Mouse (Mus musculus) cerebellum, adult (tissue): Measurements from ENCODE around the gene Prickle2.

Experiments
- ATAC-seq: cut with Nextera tagmentation; 2 replicates; pipeline ENCODE4 v1.9.2; 2017; ENCODE audit warnings: mild to moderate bottlenecking, moderate library complexity, mixed read lengths; ENCODE audit not compliant: insufficient number of reproducible peaks, low FRiP score, low TSS enrichment

Gene Prickle2

DNA sequence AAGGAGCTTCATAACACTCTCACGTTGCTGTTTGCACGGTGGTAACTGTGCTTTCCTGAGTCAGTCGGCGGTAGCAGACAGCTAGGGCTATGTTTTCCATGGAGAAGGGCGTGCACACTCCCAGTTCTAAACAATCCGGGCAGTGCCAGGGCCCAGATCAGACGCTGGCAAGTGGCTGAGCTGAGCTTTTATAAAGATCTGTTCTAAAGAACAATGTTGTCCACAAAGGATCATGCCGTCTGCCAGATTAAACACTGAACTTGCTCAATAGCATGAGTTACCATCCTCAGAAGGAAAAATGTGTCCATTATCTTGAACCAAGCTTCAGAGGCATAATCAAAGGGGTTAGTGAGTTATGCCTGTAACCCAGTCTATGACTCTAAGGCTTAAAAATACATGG, 300.4 kb downstream of the Prickle2 start:
- no peak for ATAC-seq

DNA sequence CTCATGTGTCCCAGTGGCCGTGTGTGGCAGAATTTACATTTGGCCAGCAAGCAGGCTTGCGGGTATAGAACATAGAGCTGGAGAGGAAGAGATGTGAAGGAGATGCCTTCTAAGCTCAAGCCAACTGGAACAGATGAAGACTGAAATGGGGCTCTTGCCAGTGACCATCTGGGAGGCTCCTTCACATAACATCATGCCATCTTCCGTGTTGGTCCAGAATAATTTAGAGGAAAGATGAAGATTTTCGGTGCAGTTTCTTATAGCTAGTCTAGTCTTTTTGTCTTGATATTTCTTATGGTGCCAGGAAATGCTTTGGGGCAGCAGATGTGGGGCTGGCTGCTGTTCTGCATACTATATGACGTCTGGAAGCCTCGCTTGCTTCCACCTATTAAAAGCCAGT, 308.1 kb downstream of the Prickle2 start:
- ATAC-seq: no peak

DNA sequence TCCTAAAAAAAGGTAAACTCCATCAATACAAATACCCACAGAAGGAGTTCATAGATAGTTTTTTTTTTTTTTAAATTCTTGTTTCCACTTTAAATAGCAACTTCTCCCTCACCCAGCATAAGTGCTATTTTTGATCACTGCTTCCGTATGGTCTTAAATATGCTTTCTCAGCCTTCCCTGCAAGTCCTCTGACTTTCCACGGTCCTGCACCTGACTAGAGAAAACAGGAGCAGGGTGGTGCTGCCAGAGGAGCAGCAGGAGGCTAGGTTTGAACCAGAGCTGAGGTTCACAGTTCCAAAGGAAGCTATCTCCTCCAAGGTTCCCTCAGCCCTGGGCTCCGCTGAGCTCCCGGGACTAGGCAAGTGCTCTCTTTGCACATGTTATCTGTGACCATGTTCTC, 310.4 kb downstream of the Prickle2 start:
- ATAC-seq: no peak

DNA sequence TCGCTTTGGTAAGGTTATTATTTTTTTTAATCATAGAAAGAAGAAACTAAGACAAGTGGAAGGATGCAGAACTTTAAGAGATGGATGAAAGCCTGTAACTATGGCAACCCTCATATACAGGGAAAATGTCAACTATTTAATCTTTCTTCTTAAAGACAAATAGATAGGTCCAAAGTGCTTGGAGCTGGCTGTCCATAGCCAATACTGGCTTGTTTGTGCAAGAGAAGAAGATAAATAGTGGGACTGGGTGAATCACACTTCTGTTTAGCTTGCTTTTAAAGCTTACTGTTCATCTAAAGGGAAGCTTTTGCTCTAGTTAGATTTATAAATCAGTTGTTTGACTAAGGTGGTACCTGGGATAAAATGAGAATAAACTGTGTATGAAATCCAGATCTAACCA, 310.8 kb downstream of the Prickle2 start:
- no peak for ATAC-seq

DNA sequence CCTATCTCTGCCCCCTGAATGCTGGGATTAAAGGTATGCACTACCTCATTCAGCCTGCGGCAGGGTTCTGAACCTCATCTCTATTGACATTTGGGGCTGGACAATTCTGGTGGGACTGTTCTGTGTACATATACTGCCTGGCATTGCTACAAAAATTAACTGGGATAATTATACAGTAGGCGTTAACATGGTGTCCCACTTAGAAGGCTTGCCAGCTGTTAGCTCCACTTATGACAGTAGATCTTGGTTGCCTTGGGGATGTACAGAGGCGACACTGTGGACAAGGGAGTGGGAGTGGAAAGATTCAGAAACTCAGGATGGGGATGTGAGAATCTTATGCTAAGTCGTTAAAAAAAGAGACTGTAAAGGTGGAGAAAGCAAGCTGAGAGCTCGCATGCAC, 311.3 kb downstream of the Prickle2 start:
- no peak for ATAC-seq

DNA sequence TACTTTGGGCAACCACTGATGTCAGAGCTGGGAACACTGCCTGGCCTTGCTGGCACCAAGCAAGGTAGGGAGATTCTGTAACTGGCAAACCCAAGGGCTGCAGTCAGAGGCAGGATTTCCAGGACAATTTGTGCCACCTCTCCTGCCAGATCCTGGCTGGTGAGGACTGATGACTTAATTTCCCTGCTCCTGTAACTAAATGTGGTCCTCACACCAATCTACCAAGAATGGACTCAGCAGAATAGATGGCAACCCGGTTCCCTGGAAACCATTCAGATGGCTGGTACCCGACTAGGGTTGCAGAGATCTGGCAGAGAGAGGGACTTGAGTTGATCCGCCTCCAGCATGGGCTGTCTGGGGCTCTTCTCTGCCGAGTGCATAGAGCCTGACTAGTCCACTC, 315.6 kb downstream of the Prickle2 start:
- ATAC-seq: no peak; the same call in 1 of the 2 replicates

DNA sequence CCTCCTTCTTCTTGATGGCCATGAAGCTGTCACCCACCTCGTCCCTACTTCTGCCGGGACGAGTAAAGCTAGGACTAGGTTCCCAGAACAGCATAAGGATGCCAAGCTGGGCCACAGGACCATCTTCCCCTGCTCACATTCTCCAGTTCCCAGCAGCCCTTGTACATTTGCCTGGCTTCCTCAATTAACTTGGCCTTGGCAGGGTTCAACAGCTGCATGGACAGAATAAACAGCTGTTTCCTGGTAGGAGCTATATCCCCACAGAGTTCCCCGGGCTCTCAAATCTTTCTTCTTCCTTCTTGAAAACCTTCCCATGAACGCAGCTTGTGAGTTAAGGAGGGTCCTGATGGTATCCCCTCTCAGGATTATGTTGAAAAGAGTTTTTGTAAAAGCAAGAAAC, 317.3 kb downstream of the Prickle2 start:
- no peak for ATAC-seq

DNA sequence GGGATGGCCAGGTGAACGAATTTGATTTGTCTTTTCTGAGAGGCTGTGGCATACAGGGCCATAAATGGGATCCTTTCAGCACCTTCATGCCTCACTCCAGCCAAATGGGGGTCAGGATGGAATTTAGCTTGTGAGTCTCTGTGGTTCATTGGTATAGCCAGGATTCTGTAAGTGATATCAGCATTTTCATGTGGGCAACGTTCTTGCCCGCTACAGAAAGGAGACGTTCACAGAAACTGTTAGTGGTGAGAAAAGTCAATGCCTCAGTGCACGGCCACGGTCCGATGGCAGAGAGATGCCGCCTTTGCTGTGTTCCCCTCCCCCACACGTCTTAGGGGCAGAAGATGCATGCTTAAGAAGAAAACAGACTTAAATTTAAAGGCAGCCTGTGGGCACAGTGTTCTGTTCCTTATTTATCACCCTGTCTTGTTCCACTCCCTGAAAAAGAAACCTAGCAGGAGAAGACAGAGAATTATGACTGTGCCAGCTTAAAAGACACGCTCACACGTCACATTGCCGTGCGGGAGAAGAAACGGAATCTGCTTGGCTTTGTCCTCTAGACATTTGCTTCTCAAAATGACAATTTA, 322.7 kb downstream of the Prickle2 start:
- no peak for ATAC-seq

DNA sequence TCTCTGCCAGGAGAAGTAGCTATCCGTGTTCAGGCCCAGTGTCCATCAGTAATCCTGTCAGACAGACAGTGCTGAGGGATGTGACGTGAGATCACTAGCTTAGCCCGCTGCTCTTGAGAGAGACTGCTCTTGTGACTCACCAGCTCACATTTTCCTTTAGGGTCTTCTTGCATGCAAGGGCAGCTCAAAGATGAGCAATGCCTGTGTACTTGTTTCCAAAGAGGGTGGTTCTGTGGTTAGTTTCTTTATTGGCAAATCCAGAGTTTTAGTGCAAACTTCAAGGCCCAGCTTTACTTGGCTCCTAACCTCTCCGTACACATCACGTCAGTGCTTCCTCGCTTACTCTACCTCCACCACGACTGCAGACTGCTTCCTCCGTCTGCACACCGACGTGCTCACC, 324.9 kb downstream of the Prickle2 start:
- no peak for ATAC-seq

DNA sequence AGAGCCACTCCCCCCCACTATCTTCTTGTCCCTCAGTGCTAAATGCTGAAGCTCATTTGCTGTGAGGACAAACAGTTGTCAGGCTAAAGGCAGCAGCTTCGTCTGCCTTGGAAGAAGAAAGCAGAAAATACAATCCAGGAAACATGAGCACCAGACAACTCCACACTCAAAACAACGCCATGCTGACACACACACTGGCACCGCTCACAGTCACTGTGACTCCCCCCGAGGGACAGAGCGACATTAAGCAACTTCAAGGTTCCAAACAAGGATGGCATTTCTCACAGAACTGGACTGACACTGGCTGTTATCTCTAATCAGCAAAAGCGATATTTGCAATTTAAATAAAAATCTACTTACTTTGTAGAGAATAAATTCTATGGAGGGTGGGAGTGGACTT, 331.1 kb downstream of the Prickle2 start:
- ATAC-seq: no peak

DNA sequence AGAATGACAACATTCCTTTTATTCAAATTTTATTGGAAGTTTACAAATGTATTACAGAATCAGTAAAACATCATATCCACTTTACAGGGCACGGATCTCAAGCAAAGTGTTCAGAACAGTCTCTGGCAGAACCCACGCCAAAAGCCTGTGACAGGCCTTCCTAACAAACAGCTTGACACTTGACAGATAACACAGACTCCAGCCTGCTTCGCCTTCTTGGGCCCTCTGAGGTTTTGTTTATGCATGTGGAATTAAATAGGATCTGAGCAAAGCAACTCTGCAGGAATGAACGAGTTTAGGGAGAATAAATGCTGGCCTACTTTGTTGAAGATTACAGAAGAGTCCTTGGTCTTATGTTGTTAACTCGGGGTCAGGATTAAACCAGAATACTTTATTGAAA, 335.1 kb downstream of the Prickle2 start:
- ATAC-seq: no peak

DNA sequence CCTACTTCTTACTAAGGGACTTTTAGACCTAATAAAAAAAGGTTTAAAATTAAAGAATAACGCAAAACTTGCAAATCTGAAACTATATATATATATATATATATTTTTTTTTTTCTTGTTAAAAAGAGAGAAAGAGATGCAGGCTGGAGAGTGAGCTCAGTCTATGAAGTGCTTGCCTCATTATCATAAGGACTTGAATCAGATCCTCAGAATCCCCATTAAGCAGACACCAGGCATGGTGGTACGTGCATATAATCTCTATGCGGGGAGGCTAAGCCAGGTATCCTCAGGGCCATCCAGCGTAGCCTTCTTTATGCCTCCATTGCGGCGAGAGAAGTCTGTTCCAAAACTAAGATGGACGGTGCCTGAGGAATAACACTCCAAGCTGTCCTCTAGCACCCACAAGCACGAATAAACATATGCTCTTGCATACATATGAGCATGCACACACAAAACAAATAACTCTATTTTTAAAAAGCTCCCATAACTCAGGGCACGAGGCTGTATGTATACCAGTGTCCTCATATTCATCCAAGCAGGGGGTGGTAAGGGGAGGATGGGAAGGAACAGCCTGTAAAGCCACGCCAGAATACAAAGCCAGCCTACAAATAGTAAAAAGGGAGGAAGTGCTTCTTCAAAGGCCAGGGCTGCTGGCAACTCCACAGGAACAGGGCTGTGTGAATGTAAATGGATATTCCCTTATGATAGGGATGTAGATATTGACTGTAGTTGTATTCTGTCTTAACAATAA, 358.5 kb downstream of the Prickle2 start:
- no peak for ATAC-seq

DNA sequence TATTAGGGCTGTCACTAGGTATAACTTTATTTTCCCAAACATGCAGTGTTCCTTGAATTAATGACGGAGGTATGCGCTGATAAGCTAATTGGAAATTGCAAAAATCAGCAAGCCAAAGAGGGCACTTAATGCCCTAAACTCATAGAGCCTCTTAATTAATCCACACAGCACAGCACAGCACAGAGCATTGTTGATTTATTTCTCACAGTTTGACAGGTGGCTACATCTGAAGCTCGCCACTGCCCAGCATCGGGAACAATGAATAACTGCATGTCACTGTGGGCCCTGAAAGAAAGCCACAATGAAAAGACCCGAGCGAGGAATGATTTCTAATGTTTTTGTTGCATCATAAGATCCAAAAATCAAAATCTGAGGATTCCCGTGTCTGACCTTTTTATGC, 359.2 kb downstream of the Prickle2 start:
- no peak for ATAC-seq

DNA sequence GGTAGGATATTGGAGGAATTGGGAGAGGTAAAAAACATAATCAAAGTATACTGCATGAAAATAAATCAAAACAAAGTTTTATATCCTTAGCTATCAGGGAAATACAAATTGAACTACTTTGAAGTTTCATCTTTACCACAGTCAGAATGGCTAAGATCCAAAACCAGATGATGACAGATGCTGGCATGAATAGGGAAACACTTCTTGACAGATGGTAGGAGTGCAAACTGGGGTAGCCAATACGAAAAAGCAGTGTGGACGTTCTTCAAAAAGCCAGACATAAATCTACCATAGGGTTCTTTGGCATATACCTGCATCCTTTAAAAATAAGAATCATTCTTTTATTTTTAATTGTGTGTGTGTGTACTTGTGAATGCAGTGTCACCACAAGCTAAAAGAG, 360.8 kb downstream of the Prickle2 start:
- ATAC-seq: no peak

DNA sequence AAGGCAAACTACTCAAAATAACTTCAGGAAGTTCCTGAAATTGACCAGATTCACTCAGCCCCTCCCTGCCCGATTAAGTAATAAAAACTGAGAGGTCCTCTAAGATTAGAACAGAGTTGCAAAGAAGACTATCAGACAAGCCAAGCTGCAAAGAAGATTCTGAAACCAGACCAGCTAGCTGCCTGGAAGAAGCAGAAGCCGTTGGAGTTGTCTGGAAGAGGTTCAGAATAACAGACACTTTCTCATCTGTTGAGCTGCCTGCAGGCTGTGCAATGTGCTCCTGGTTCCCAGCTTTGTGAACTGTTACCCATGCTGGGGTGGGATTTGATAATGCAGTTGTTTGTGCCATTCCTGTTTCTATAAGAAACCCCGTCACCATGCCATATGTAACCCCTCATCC, 361.4 kb downstream of the Prickle2 start:
- ATAC-seq: no peak
